Mouse (Mus musculus): ENCODE data around the gene Aurkb.

Aurkb gene

GRCm38 (mm10) chr11:69036486-69037230 is 8.8 kb upstream of the Aurkb start:
- DNase-seq = peak; percentile 84

GRCm38 (mm10) chr11:69037231-69038061 is 8.0 kb upstream of the Aurkb start:
- DNase-seq = peak; percentile 76

- no peak for DNase-seq
These were observed 7.3 kb upstream of the Aurkb start for GRCm38 (mm10) chr11:69038173-69038572.

GRCm38 (mm10) chr11:69046395-69046774 is 938 bp downstream of the Aurkb start:
- no peak for DNase-seq

- DNase-seq = no peak
These were observed 2.1 kb downstream of the Aurkb start for GRCm38 (mm10) chr11:69047592-69047991.

GRCm38 (mm10) chr11:69048151-69048550 is 2.7 kb downstream of the Aurkb start:
- no peak for DNase-seq

- DNase-seq = no peak
These were observed 5.3 kb downstream of the Aurkb start for GRCm38 (mm10) chr11:69050748-69051147.

- no peak for DNase-seq
These were observed 6.3 kb downstream of the Aurkb start for GRCm38 (mm10) chr11:69051771-69052170.

GRCm38 (mm10) chr11:69052824-69053421 is 7.5 kb downstream of the Aurkb start:
- DNase-seq = no peak

GRCm38 (mm10) chr11:69053848-69054247 is 8.4 kb downstream of the Aurkb start:
- no peak for DNase-seq

GRCm38 (mm10) chr11:69058265-69058664 is 12.8 kb downstream of the Aurkb start:
- DNase-seq = no peak

- DNase-seq = no peak
These were observed 13.4 kb downstream of the Aurkb start for GRCm38 (mm10) chr11:69058729-69059356.

- peak; percentile 88 for DNase-seq
These were observed 14.0 kb downstream of the Aurkb start, which contains the start of gene Borcs6 for GRCm38 (mm10) chr11:69059357-69059974. Gene Borcs6, plus strand, starts transcription at chr11:69059717.

- peak; percentile 59 for DNase-seq
These were observed 14.5 kb downstream of the Aurkb start for GRCm38 (mm10) chr11:69059975-69060411.

- peak; percentile 43 for DNase-seq
These were observed 15.2 kb downstream of the Aurkb start for GRCm38 (mm10) chr11:69060448-69061254.

GRCm38 (mm10) chr11:69061255-69061912 is 15.9 kb downstream of the Aurkb start:
- no peak for DNase-seq

- DNase-seq = peak; percentile 73
These were observed 16.8 kb downstream of the Aurkb start for GRCm38 (mm10) chr11:69062194-69062760.

- peak; percentile 94 for DNase-seq
These were observed 17.3 kb downstream of the Aurkb start for GRCm38 (mm10) chr11:69062761-69063224.

- peak; percentile 97 for DNase-seq
These were observed 18.2 kb downstream of the Aurkb start for GRCm38 (mm10) chr11:69063413-69064201.
